Mouse (Mus musculus) WW6 (cell line): ENCODE results near the gene Cldnd2.
"Not testable (repeated sequence)": the region's sequence is repeated elsewhere in the genome, so short reads cannot be mapped to it uniquely, and the experiment has no call there.

Experiments used
- DNase-seq: peaks from one replicate; pipeline ENCODE4 v3.0.0-alpha.2; 2013; ENCODE audit warnings: low read depth, low spot score

The Cldnd2 gene

GRCm38 (mm10) chr7:43440482-43440881 is at the start of gene Cldnd2:
Cldnd2 (plus strand) TSS chr7:43440782.
- DNase-seq = no peak

- DNase-seq = no peak
Measured at GRCm38 (mm10) chr7:43392349-43393121, 48.0 kb upstream of the Cldnd2 start.

GRCm38 (mm10) chr7:43399501-43399900 is 41.1 kb upstream of the Cldnd2 start:
- no peak for DNase-seq

- DNase-seq = no peak
Measured at GRCm38 (mm10) chr7:43402718-43403117, 37.9 kb upstream of the Cldnd2 start.

- no peak for DNase-seq
Measured at GRCm38 (mm10) chr7:43407573-43407972, 33.0 kb upstream of the Cldnd2 start.

- no peak for DNase-seq
Measured at GRCm38 (mm10) chr7:43408131-43408553, 32.4 kb upstream of the Cldnd2 start, which contains the start of gene Siglecg. Siglecg (plus strand) TSS chr7:43408204.

- no peak for DNase-seq
Measured at GRCm38 (mm10) chr7:43409084-43409483, 31.5 kb upstream of the Cldnd2 start.

GRCm38 (mm10) chr7:43411724-43412123 is 28.9 kb upstream of the Cldnd2 start:
- DNase-seq = not testable (repeated sequence)

GRCm38 (mm10) chr7:43417298-43417697 is 23.3 kb upstream of the Cldnd2 start:
- no peak for DNase-seq

- peak; percentile 67 for DNase-seq
Measured at GRCm38 (mm10) chr7:43422995-43423617, 17.5 kb upstream of the Cldnd2 start.

GRCm38 (mm10) chr7:43423991-43424625 is 16.5 kb upstream of the Cldnd2 start:
- no peak for DNase-seq

- DNase-seq = no peak
Measured at GRCm38 (mm10) chr7:43427406-43427805, 13.2 kb upstream of the Cldnd2 start, which contains the start of gene Lim2. Lim2 (plus strand) TSS chr7:43427670.

GRCm38 (mm10) chr7:43429500-43429899 is 11.1 kb upstream of the Cldnd2 start:
- DNase-seq = no peak

- no peak for DNase-seq
Measured at GRCm38 (mm10) chr7:43432891-43433290, 7.7 kb upstream of the Cldnd2 start.

- DNase-seq = no peak
Measured at GRCm38 (mm10) chr7:43434676-43435075, 5.9 kb upstream of the Cldnd2 start.

GRCm38 (mm10) chr7:43436341-43437255 is 4.0 kb upstream of the Cldnd2 start, which contains the start of gene Nkg7:
Nkg7 (plus strand) TSS chr7:43437073.
- no peak for DNase-seq

GRCm38 (mm10) chr7:43438611-43439010 is 2.0 kb upstream of the Cldnd2 start:
- no peak for DNase-seq

- no peak for DNase-seq
Measured at GRCm38 (mm10) chr7:43441071-43441470, 489 bp downstream of the Cldnd2 start.

GRCm38 (mm10) chr7:43442684-43443083 is 2.1 kb downstream of the Cldnd2 start:
- no peak for DNase-seq

GRCm38 (mm10) chr7:43443126-43443916 is 2.7 kb downstream of the Cldnd2 start:
- DNase-seq = peak; percentile 46

GRCm38 (mm10) chr7:43443917-43444293 is 3.3 kb downstream of the Cldnd2 start, which contains the start of the genes Etfb and Gm45233:
Etfb (plus strand) TSS chr7:43444083.
Gm45233 (plus strand) TSS chr7:43444128.
- DNase-seq = peak; percentile 91
